Mouse (Mus musculus) heart, adult 18-20 months (tissue): Measurements from ENCODE around the gene Dppa1. TPM values are rescaled to one million over a fixed set of nuclear protein-coding genes. Genes with fewer than 3 reads are reported as not detected.

Experiments used
- total RNA-seq, 2 experiments: library from RNA; stranded (reverse); gene quantifications; 2 replicates each; pipeline ENCODE4 v1.2.3; 2021

Gene Dppa1
- total RNA-seq, 2 experiments from 2014 or later: not detected

Other genes starting within 250 kb of the Dppa1 start
- gene Itk, start 239.7 kb downstream of the Dppa1 start, total RNA-seq: 1 to 10 TPM in 1 of 2 experiments, under 1 TPM in 1; 0.20 to 2.9 TPM
- not detected for gene Fam71b, start 232.7 kb downstream of the Dppa1 start, total RNA-seq
- 10 to 100 TPM; 18.5 to 19.4 TPM for gene Med7, start 192.3 kb downstream of the Dppa1 start, total RNA-seq
- gene Havcr2, start 174.3 kb downstream of the Dppa1 start, total RNA-seq: under 1 TPM; 0.47 to 0.54 TPM
- gene Gm12169, start 105.0 kb downstream of the Dppa1 start, total RNA-seq: not detected
- gene BC053393, start 57.7 kb downstream of the Dppa1 start, total RNA-seq: not detected
- not detected for gene Timd2, start 77.8 kb upstream of the Dppa1 start, total RNA-seq
- under 1 TPM in 1 of 2 experiments, not detected in 1; 0.72 TPM for gene Havcr1, start 105.8 kb upstream of the Dppa1 start, total RNA-seq
- gene Timd4, start 181.5 kb upstream of the Dppa1 start, total RNA-seq: 1 to 10 TPM; 2.4 to 4.4 TPM